Comparison of ENCODE assay signal across 28 mouse cellular contexts in genomic region chr14:20397220-20397619, GRCm38 (mm10). TPM values are rescaled to one million over a fixed set of nuclear protein-coding genes. Genes with fewer than 3 reads are reported as not detected.
DNase-seq lines count a peak whose midpoint lies in the region; ATAC-seq and TF ChIP-seq lines count a peak whose summit lies in the region.
"Had no signal": no experiment of that assay in that cellular context is flagged by ENCODE, and none has a peak within 500 bp of the region (broad histone marks: within the 10 kb centered on the region; RNA-seq: fewer than 3 reads in every experiment).

No protein-coding gene starts in this region.

- H3K9me3 ChIP-seq in embryonic facial prominence, embryonic 14.5 days (ENCODE audit: control insufficient read depth, low read length): no peaks in the 10 kb centered on the region
- no peaks in the 10 kb centered on the region for H3K9me3 ChIP-seq in embryonic facial prominence, embryonic 10.5 days
- H3K9me3 ChIP-seq: embryonic facial prominence, embryonic 12.5 days; embryonic facial prominence, embryonic 15.5 days; forebrain, embryonic 10.5 days; forebrain, embryonic 12.5 days; G1E had no signal

- ATAC-seq in embryonic facial prominence, embryonic 14.5 days (ENCODE audit: low read depth): no peak
- ATAC-seq: activated CD4-positive, CD25-positive, alpha-beta regulatory T cell, adult 4 months; CD4-positive, CD25-positive, alpha-beta regulatory T cell, adult 4 months; forebrain, embryonic 14.5 days; forebrain, embryonic 16.5 days; Patski had no signal

- no peaks in the 10 kb centered on the region for H3K4me1 ChIP-seq in embryonic facial prominence, embryonic 14.5 days (ENCODE audit: control insufficient read depth, insufficient read depth, low read length)
- peaks cover 11% of the 10 kb centered on the region; the same call in 1 of the 2 replicates for H3K4me1 ChIP-seq in embryonic facial prominence, embryonic 10.5 days
- H3K4me1 ChIP-seq: embryonic facial prominence, embryonic 12.5 days; embryonic facial prominence, embryonic 15.5 days had no signal

- intact Hi-C loops in gastrocnemius, adult 2 months (cut with DNase I): no loop called here

- no peak for TF ChIP-seq CTCF in gastrocnemius, adult 2 months (IDR thresholded peaks at IDR 0.05)

- H3K27me3 ChIP-seq in embryonic facial prominence, embryonic 14.5 days (replicated peaks; ENCODE audit: control insufficient read depth, insufficient read depth, low read length): no peaks in the 10 kb centered on the region
- H3K27me3 ChIP-seq in embryonic facial prominence, embryonic 10.5 days (replicated peaks; ENCODE audit: low read depth, poor library complexity, severe bottlenecking): no peaks in the 10 kb centered on the region
- H3K27me3 ChIP-seq: CH12.LX; embryonic facial prominence, embryonic 12.5 days; embryonic facial prominence, embryonic 15.5 days; forebrain, embryonic 12.5 days; Patski had no signal

- WGBS in embryonic facial prominence, embryonic 14.5 days: 76% methylated on average over 9 of the region's 9 CpGs
- 87% methylated on average over 9 of the region's 9 CpGs for WGBS in embryonic facial prominence, embryonic 10.5 days

- H3K4me3 ChIP-seq in embryonic facial prominence, embryonic 14.5 days (ENCODE audit: low read depth, low read length): no peak overlapping the region
- no peak overlapping the region for H3K4me3 ChIP-seq in embryonic facial prominence, embryonic 10.5 days
- 0 out of 2 replicates have a peak overlapping the region, but pooled peaks have one; percentile 9 for H3K4me3 ChIP-seq in gastrocnemius, adult 2 months
- H3K4me3 ChIP-seq: embryonic facial prominence, embryonic 12.5 days; embryonic facial prominence, embryonic 15.5 days; erythroblast, embryonic 14.5 days; forebrain, embryonic 10.5 days; forebrain, embryonic 12.5 days had no signal

- H3K36me3 ChIP-seq in embryonic facial prominence, embryonic 14.5 days (ENCODE audit: control insufficient read depth, insufficient read depth, low read length): no peaks in the 10 kb centered on the region
- no peaks in the 10 kb centered on the region for H3K36me3 ChIP-seq in embryonic facial prominence, embryonic 10.5 days (replicated peaks)
- H3K36me3 ChIP-seq: embryonic facial prominence, embryonic 12.5 days; embryonic facial prominence, embryonic 15.5 days; forebrain, embryonic 10.5 days; forebrain, embryonic 12.5 days had no signal

- H3K4me2 ChIP-seq in embryonic facial prominence, embryonic 14.5 days (ENCODE audit: low read depth, low read length): no peak overlapping the region
- H3K4me2 ChIP-seq: embryonic facial prominence, embryonic 12.5 days; embryonic facial prominence, embryonic 15.5 days; forebrain, embryonic 12.5 days had no signal

- H3K9ac ChIP-seq in embryonic facial prominence, embryonic 14.5 days (ENCODE audit: low read depth, low read length): no peak overlapping the region
- H3K9ac ChIP-seq: embryonic facial prominence, embryonic 12.5 days; embryonic facial prominence, embryonic 15.5 days; forebrain, embryonic 12.5 days had no signal

- peak; percentile 61 to 86 for DNase-seq in adrenal gland, adult (ENCODE audit: inconsistent age in 2 of 2, low spot score in 1 of 2)
- DNase-seq in adrenal gland, postnatal 4 days (ENCODE audit: low spot score in 2 of 2): no peak
- peak; percentile 41 for DNase-seq in adrenal gland, postnatal 10 days
- no peak for DNase-seq in adrenal gland, adult 8-10 months
- DNase-seq in embryonic facial prominence, embryonic 14.5 days (ENCODE audit: low spot score): peak; percentile 35
- no peak for DNase-seq in embryonic facial prominence, embryonic 10.5 days (ENCODE audit: low spot score)
- no peak for DNase-seq in gastrocnemius, adult 2 months
- DNase-seq in gastrocnemius, postnatal 25 days: no peak
- DNase-seq: B cell, adult 2 months; cerebellum, adult 11 months; cerebellum, adult 18-20 months; cerebellum, adult 8-10 months; cerebellum, adult 9-11 months; cerebellum, postnatal 14 days; cerebellum, postnatal 36 days; embryo, embryonic 11 days had no signal

- peak overlapping the region; percentile 48 for H3K27ac ChIP-seq in embryonic facial prominence, embryonic 14.5 days (replicated peaks; ENCODE audit: low read depth, low read length)
- H3K27ac ChIP-seq in embryonic facial prominence, embryonic 10.5 days (replicated peaks): no peak overlapping the region
- H3K27ac ChIP-seq in gastrocnemius, adult 2 months: peak overlapping the region; percentile 71
- H3K27ac ChIP-seq: embryonic facial prominence, embryonic 12.5 days; embryonic facial prominence, embryonic 15.5 days; forebrain, embryonic 10.5 days; forebrain, embryonic 12.5 days had no signal

RNA-seq across cellular contexts. Expression of gene Mrps16, which starts 3.8 kb away (rescaled TPM):
- 10 to 100 TPM; 73.0 to 74.9 TPM for total RNA-seq in adrenal gland, postnatal 4 days (2021)
- 100 to 1,000 TPM in 1 of 2 experiments, 10 to 100 TPM in 1; 93.8 to 101 TPM for total RNA-seq in adrenal gland, postnatal 10 days (2021)
- total RNA-seq in adrenal gland, adult 8-10 months (2022): 10 to 100 TPM; 56.2 to 74.9 (median 67.5) TPM
- polyA plus RNA-seq in embryonic facial prominence, embryonic 14.5 days (2014; fragmentation: Nextera tagmentation; extraction: Ambion mirVana): 92.3 and 94.4 TPM in 2 replicates
- polyA plus RNA-seq in embryonic facial prominence, embryonic 10.5 days (2016; fragmentation: Nextera tagmentation; extraction: Ambion mirVana): 81.2 and 86.5 TPM in 2 replicates
- 10 to 100 TPM; 43.1 to 57.5 TPM for total RNA-seq in gastrocnemius, adult 2 months (2021)
- total RNA-seq in gastrocnemius, postnatal 25 days (2021): 10 to 100 TPM; 39.9 to 48.4 TPM

RNA-seq across cellular contexts. Expression of gene Dnajc9, which starts 8.5 kb away (rescaled TPM):
- total RNA-seq in adrenal gland, postnatal 4 days (2021): 10 to 100 TPM; 58.4 to 62.8 TPM
- 10 to 100 TPM; 33.7 to 36.6 TPM for total RNA-seq in adrenal gland, postnatal 10 days (2021)
- 10 to 100 TPM; 30.3 to 43.2 (median 34.0) TPM for total RNA-seq in adrenal gland, adult 8-10 months (2022)
- 141 and 155 TPM in 2 replicates for polyA plus RNA-seq in embryonic facial prominence, embryonic 14.5 days (2014; fragmentation: Nextera tagmentation; extraction: Ambion mirVana)
- 286 and 298 TPM in 2 replicates for polyA plus RNA-seq in embryonic facial prominence, embryonic 10.5 days (2016; fragmentation: Nextera tagmentation; extraction: Ambion mirVana)
- total RNA-seq in gastrocnemius, adult 2 months (2021): 10 to 100 TPM in 1 of 2 experiments, 1 to 10 TPM in 1; 8.4 to 12.4 TPM
- total RNA-seq in gastrocnemius, postnatal 25 days (2021): 1 to 10 TPM; 9.1 to 9.3 TPM

RNA-seq across cellular contexts. Expression of gene Fam149b, which starts 49.3 kb away (rescaled TPM):
- 10 to 100 TPM; 37.2 to 44.3 TPM for total RNA-seq in adrenal gland, postnatal 4 days (2021)
- 10 to 100 TPM; 29.3 to 35.3 TPM for total RNA-seq in adrenal gland, postnatal 10 days (2021)
- total RNA-seq in adrenal gland, adult 8-10 months (2022): 10 to 100 TPM; 32.0 to 42.2 (median 41.0) TPM
- polyA plus RNA-seq in embryonic facial prominence, embryonic 14.5 days (2014; fragmentation: Nextera tagmentation; extraction: Ambion mirVana): 32.7 and 32.8 TPM in 2 replicates
- polyA plus RNA-seq in embryonic facial prominence, embryonic 10.5 days (2016; fragmentation: Nextera tagmentation; extraction: Ambion mirVana): 42.8 and 45.4 TPM in 2 replicates
- total RNA-seq in gastrocnemius, adult 2 months (2021): 10 to 100 TPM; 18.2 to 22.7 TPM
- total RNA-seq in gastrocnemius, postnatal 25 days (2021): 10 to 100 TPM; 19.7 to 20.8 TPM

RNA-seq across cellular contexts. Expression of gene Ecd, which starts 49.3 kb away (rescaled TPM):
- 10 to 100 TPM; 41.5 to 44.5 TPM for total RNA-seq in adrenal gland, postnatal 4 days (2021)
- 10 to 100 TPM; 38.8 to 42.3 TPM for total RNA-seq in adrenal gland, postnatal 10 days (2021)
- total RNA-seq in adrenal gland, adult 8-10 months (2022): 10 to 100 TPM; 42.8 to 47.6 (median 43.8) TPM
- polyA plus RNA-seq in embryonic facial prominence, embryonic 14.5 days (2014; fragmentation: Nextera tagmentation; extraction: Ambion mirVana): 46.9 and 49.4 TPM in 2 replicates
- polyA plus RNA-seq in embryonic facial prominence, embryonic 10.5 days (2016; fragmentation: Nextera tagmentation; extraction: Ambion mirVana): 76.1 and 76.7 TPM in 2 replicates
- 10 to 100 TPM; 32.7 to 38.9 TPM for total RNA-seq in gastrocnemius, adult 2 months (2021)
- total RNA-seq in gastrocnemius, postnatal 25 days (2021): 10 to 100 TPM; 27.0 to 28.3 TPM

RNA-seq across cellular contexts. Expression of gene Cfap70, which starts 54.8 kb away (rescaled TPM):
- 1 to 10 TPM; 1.7 to 5.2 TPM for total RNA-seq in adrenal gland, postnatal 4 days (2021)
- total RNA-seq in adrenal gland, postnatal 10 days (2021): 1 to 10 TPM; 1.9 to 2.7 TPM
- 1 to 10 TPM; 1.2 to 7.0 (median 1.8) TPM for total RNA-seq in adrenal gland, adult 8-10 months (2022)
- 0.77 and 3.2 TPM in 2 replicates for polyA plus RNA-seq in embryonic facial prominence, embryonic 14.5 days (2014; fragmentation: Nextera tagmentation; extraction: Ambion mirVana)
- 0.47 and 1.1 TPM in 2 replicates for polyA plus RNA-seq in embryonic facial prominence, embryonic 10.5 days (2016; fragmentation: Nextera tagmentation; extraction: Ambion mirVana)
- under 1 TPM; 0.05 to 0.33 TPM for total RNA-seq in gastrocnemius, adult 2 months (2021)
- total RNA-seq in gastrocnemius, postnatal 25 days (2021): under 1 TPM; 0.24 to 0.28 TPM
- total RNA-seq: G1E had no signal
- polyA plus RNA-seq: activated CD4-positive, CD25-positive, alpha-beta regulatory T cell, adult 4 months; CD4-positive, CD25-positive, alpha-beta regulatory T cell, adult 4 months; erythroblast, embryonic 14.5 days; G1E had no signal

Comparison
In these comparisons a context has a peak if more than half of its experiments do, and no peak if none do; other contexts are left out.
1. DNase-seq: peak in adrenal gland, adult (2 of 2), adrenal gland, postnatal 10 days (single experiment) and embryonic facial prominence, embryonic 14.5 days (single experiment); none in adrenal gland, postnatal 4 days (0 of 2), adrenal gland, adult 8-10 months (single experiment), embryonic facial prominence, embryonic 10.5 days (single experiment), gastrocnemius, adult 2 months (single experiment) and gastrocnemius, postnatal 25 days (single experiment).